Mouse (Mus musculus): Measurements from ENCODE around the gene Abcg2.

Gene Abcg2

GRCm38 (mm10) chr6:58639391-58639790 lies 55.1 kb downstream of the Abcg2 start:
- DNase-seq = no peak

- peak; percentile 76 for DNase-seq
Measured at GRCm38 (mm10) chr6:58640333-58641018, 56.2 kb downstream of the Abcg2 start.

GRCm38 (mm10) chr6:58641056-58641799 lies 56.9 kb downstream of the Abcg2 start:
- no peak for DNase-seq

GRCm38 (mm10) chr6:58642191-58642590 lies 57.9 kb downstream of the Abcg2 start:
- no peak for DNase-seq

- no peak for DNase-seq
Measured at GRCm38 (mm10) chr6:58644586-58644985, 60.3 kb downstream of the Abcg2 start.

- DNase-seq = no peak
Measured at GRCm38 (mm10) chr6:58648100-58648749, 63.9 kb downstream of the Abcg2 start.

- DNase-seq = no peak
Measured at GRCm38 (mm10) chr6:58650136-58650535, 65.8 kb downstream of the Abcg2 start.

- no peak for DNase-seq
Measured at GRCm38 (mm10) chr6:58651038-58651437, 66.7 kb downstream of the Abcg2 start.

GRCm38 (mm10) chr6:58660951-58661575 lies 76.7 kb downstream of the Abcg2 start:
- peak; percentile 10 for DNase-seq

- DNase-seq = no peak
Measured at GRCm38 (mm10) chr6:58677802-58678201, 93.5 kb downstream of the Abcg2 start.

- no peak for DNase-seq
Measured at GRCm38 (mm10) chr6:58678530-58678929, 94.2 kb downstream of the Abcg2 start.

- DNase-seq = no peak
Measured at GRCm38 (mm10) chr6:58691584-58691983, 107.3 kb downstream of the Abcg2 start.

- DNase-seq = no peak
Measured at GRCm38 (mm10) chr6:58694257-58694656, 109.9 kb downstream of the Abcg2 start.

- no peak for DNase-seq
Measured at GRCm38 (mm10) chr6:58694765-58695164, 110.4 kb downstream of the Abcg2 start.

GRCm38 (mm10) chr6:58710369-58710768 lies 126.0 kb downstream of the Abcg2 start:
- no peak for DNase-seq

GRCm38 (mm10) chr6:58711909-58712308 lies 127.6 kb downstream of the Abcg2 start:
- DNase-seq = no peak

GRCm38 (mm10) chr6:58733851-58734250 lies 149.5 kb downstream of the Abcg2 start:
- no peak for DNase-seq

GRCm38 (mm10) chr6:58735090-58735489 lies 150.8 kb downstream of the Abcg2 start:
- no peak for DNase-seq
